20 mouse cellular contexts compared by ENCODE assay signal in genomic region chr5:91345681-91346080, GRCm38 (mm10). TPM values are rescaled to one million over a fixed set of nuclear protein-coding genes. Genes with fewer than 3 reads are reported as not detected.
DNase-seq lines count a peak whose midpoint lies in the region; ATAC-seq and TF ChIP-seq lines count a peak whose summit lies in the region.
"Had no signal": no experiment of that assay in that cellular context is flagged by ENCODE, and none has a peak within 500 bp of the region (broad histone marks: within the 10 kb centered on the region; RNA-seq: fewer than 3 reads in every experiment).

No protein-coding gene starts in this region.

- no peak overlapping the region for H3K9ac ChIP-seq in hindbrain, postnatal 0 days (replicated peaks; ENCODE audit: low read length)
- no peak overlapping the region for H3K9ac ChIP-seq in hindbrain, embryonic 13.5 days
- no peak overlapping the region for H3K9ac ChIP-seq in heart, embryonic 11.5 days (ENCODE audit: low read depth, low read length)
- H3K9ac ChIP-seq: embryonic facial prominence, embryonic 13.5 days; forebrain, embryonic 12.5 days; hindbrain, embryonic 14.5 days had no signal

- ATAC-seq in hindbrain, postnatal 0 days: peak; percentile 64
- no peak for ATAC-seq in hindbrain, embryonic 13.5 days (ENCODE audit: low FRiP score)
- ATAC-seq in heart, embryonic 11.5 days (replicated peaks; ENCODE audit: insufficient number of reproducible peaks, low FRiP score, low TSS enrichment): no peak
- ATAC-seq: inflammation-experienced regulatory T-cells, adult 6 months; intestine, postnatal 0 days had no signal

- H3K4me1 ChIP-seq in hindbrain, postnatal 0 days (ENCODE audit: insufficient read depth, low read length): no peaks in the 10 kb centered on the region
- no peaks in the 10 kb centered on the region for H3K4me1 ChIP-seq in hindbrain, embryonic 13.5 days (replicated peaks)
- no peaks in the 10 kb centered on the region for H3K4me1 ChIP-seq in heart, embryonic 11.5 days (ENCODE audit: control insufficient read depth, insufficient read depth, low read length)
- H3K4me1 ChIP-seq: embryonic facial prominence, embryonic 13.5 days; forebrain, embryonic 12.5 days had no signal

- no peaks in the 10 kb centered on the region for H3K27me3 ChIP-seq in hindbrain, postnatal 0 days (ENCODE audit: insufficient read depth, low read length)
- H3K27me3 ChIP-seq in hindbrain, embryonic 13.5 days: no peaks in the 10 kb centered on the region
- no peaks in the 10 kb centered on the region for H3K27me3 ChIP-seq in heart, embryonic 11.5 days (ENCODE audit: control insufficient read depth, insufficient read depth, low read length)
- H3K27me3 ChIP-seq: forebrain, embryonic 12.5 days had no signal

- TF ChIP-seq CTCF in hindbrain, postnatal 0 days (IDR thresholded peaks at IDR 0.05; ENCODE audit: low read depth): no peak
- no peak for TF ChIP-seq CTCF in brain, embryonic 14.5 days (IDR thresholded peaks at IDR 0.05; ENCODE audit: borderline replicate concordance, extremely low read depth, insufficient read depth, insufficient read length)

- WGBS in hindbrain, postnatal 0 days: 67% methylated on average over 5 of the region's 5 CpGs
- 84% methylated on average over 5 of the region's 5 CpGs for WGBS in hindbrain, embryonic 13.5 days
- WGBS in heart, embryonic 11.5 days (ENCODE audit: insufficient replicate concordance): 68% methylated on average over 5 of the region's 5 CpGs

- no peak overlapping the region for H3K27ac ChIP-seq in hindbrain, postnatal 0 days
- no peak overlapping the region for H3K27ac ChIP-seq in hindbrain, embryonic 13.5 days
- H3K27ac ChIP-seq in heart, embryonic 11.5 days (ENCODE audit: low read depth, low read length): no peak overlapping the region
- H3K27ac ChIP-seq: embryonic facial prominence, embryonic 13.5 days; forebrain, embryonic 12.5 days; gastrocnemius, adult 2 months; hindbrain, embryonic 14.5 days had no signal

- H3K9me3 ChIP-seq in hindbrain, postnatal 0 days (ENCODE audit: low read length): no peaks in the 10 kb centered on the region
- H3K9me3 ChIP-seq in hindbrain, embryonic 13.5 days: no peaks in the 10 kb centered on the region
- H3K9me3 ChIP-seq in heart, embryonic 11.5 days (replicated peaks; ENCODE audit: control insufficient read depth, low read length): no peaks in the 10 kb centered on the region
- H3K9me3 ChIP-seq: embryonic facial prominence, embryonic 13.5 days; forebrain, embryonic 12.5 days had no signal

- no peak overlapping the region for H3K4me3 ChIP-seq in hindbrain, postnatal 0 days (ENCODE audit: low read length)
- H3K4me3 ChIP-seq in hindbrain, embryonic 13.5 days: no peak overlapping the region
- no peak overlapping the region for H3K4me3 ChIP-seq in heart, embryonic 11.5 days (ENCODE audit: low read depth, low read length)
- H3K4me3 ChIP-seq: embryonic facial prominence, embryonic 13.5 days; forebrain, embryonic 12.5 days; gastrocnemius, adult 2 months had no signal

- DNase-seq in cerebellum, adult 18-20 months: peak; percentile 18 to 19
- DNase-seq in cerebellum, adult 8-10 months: no peak
- peak; percentile 69 for DNase-seq in hindbrain, postnatal 0 days (ENCODE audit: low spot score)
- DNase-seq in brain, embryonic 14.5 days (ENCODE audit: low read depth): peak; percentile 50
- DNase-seq in cerebellum, postnatal 10 days: peak; percentile 74 to 86
- DNase-seq in heart, adult 11 months: no peak
- DNase-seq: adrenal gland, postnatal 14 days; gastrocnemius, adult 2 months; gastrocnemius, postnatal 25 days; heart, postnatal 10 days; heart, postnatal 4 days; kidney, adult 8-10 months had no signal

- no peak for TF ChIP-seq POLR2A in brain, embryonic 14.5 days (IDR thresholded peaks at IDR 0.05; ENCODE audit: borderline replicate concordance, extremely low read depth, insufficient read depth, insufficient read length, poor library complexity, severe bottlenecking)

- no peaks in the 10 kb centered on the region for H3K36me3 ChIP-seq in hindbrain, postnatal 0 days (ENCODE audit: insufficient read depth, low read length)
- no peaks in the 10 kb centered on the region for H3K36me3 ChIP-seq in hindbrain, embryonic 13.5 days
- H3K36me3 ChIP-seq in heart, embryonic 11.5 days (ENCODE audit: control insufficient read depth, insufficient read depth, low read length): no peaks in the 10 kb centered on the region
- H3K36me3 ChIP-seq: embryonic facial prominence, embryonic 13.5 days; forebrain, embryonic 12.5 days had no signal

- H3K4me2 ChIP-seq in hindbrain, postnatal 0 days (ENCODE audit: low read depth, low read length): no peak overlapping the region
- H3K4me2 ChIP-seq in hindbrain, embryonic 13.5 days: no peak overlapping the region
- H3K4me2 ChIP-seq in heart, embryonic 11.5 days: no peak overlapping the region
- H3K4me2 ChIP-seq: embryonic facial prominence, embryonic 13.5 days; forebrain, embryonic 12.5 days; hindbrain, embryonic 14.5 days had no signal

RNA-seq across cellular contexts. Expression of gene Btc, which starts 57.1 kb away (rescaled TPM):
- total RNA-seq in hindbrain, postnatal 0 days (2014; rRNA removed): 0.14 and 0.58 TPM in 2 replicates
- polyA plus RNA-seq in hindbrain, postnatal 0 days (2015; fragmentation: Nextera tagmentation; extraction: Ambion mirVana): 0.15 and 0.19 TPM in 2 replicates
- not detected in 2 replicates for polyA plus RNA-seq in hindbrain, embryonic 13.5 days (2015; fragmentation: Nextera tagmentation; extraction: Ambion mirVana)
- polyA plus RNA-seq in brain, embryonic 14.5 days (2012; rRNA removed): 0.05 and 0.14 TPM in 2 replicates
- polyA plus RNA-seq in heart, embryonic 11.5 days (2014; fragmentation: Nextera tagmentation; extraction: Ambion mirVana): 0.77 and 1.3 TPM in 2 replicates
- total RNA-seq: granulocyte monocyte progenitor cell, adult 5-6 weeks had no signal
- polyA plus RNA-seq: hindbrain, embryonic 14.5 days had no signal

Comparison
In these comparisons a context has a peak if more than half of its experiments do, and no peak if none do; other contexts are left out.
1. DNase-seq: peak in cerebellum, adult 18-20 months (2 of 2), hindbrain, postnatal 0 days (single experiment), brain, embryonic 14.5 days (single experiment) and cerebellum, postnatal 10 days (2 of 2); none in cerebellum, adult 8-10 months (single experiment) and heart, adult 11 months (single experiment).